Mouse (Mus musculus) spleen, adult 2 months (tissue): ENCODE data around the gene Bend5. TPM values are rescaled to one million over a fixed set of nuclear protein-coding genes. Genes with fewer than 3 reads are reported as not detected.

Source experiments
- DNase-seq, 2 experiments: peaks; one replicate each; pipeline versions ENCODE4 v3.0.0 to v3.0.0-alpha.2; 2012 to 2021; ENCODE audit warnings: low spot score in 2 of 2, low read depth in 1 of 2
- H3K27ac ChIP-seq: fragments of 200-500 bp; 2 replicates; pipeline ENCODE4 v1.5.1; 2012; ENCODE audit warnings: low read length, inconsistent platforms; ENCODE audit not compliant: insufficient read depth
- H3K27me3 ChIP-seq: fragments of 200-500 bp; 2 replicates; pipeline ENCODE4 v1.6.1; 2012; ENCODE audit warnings: mild to moderate bottlenecking, moderate library complexity, low read length, inconsistent platforms; ENCODE audit not compliant: control insufficient read depth, insufficient read depth
- H3K36me3 ChIP-seq: fragments of 200-500 bp; 2 replicates; pipeline ENCODE4 v1.6.1; 2012; ENCODE audit warnings: mild to moderate bottlenecking, low read length, inconsistent platforms; ENCODE audit not compliant: control insufficient read depth, insufficient read depth
- H3K4me1 ChIP-seq: fragments of 200-500 bp; 2 replicates; pipeline ENCODE4 v1.6.1; 2011; ENCODE audit warnings: inconsistent platforms; ENCODE audit not compliant: control insufficient read depth, insufficient read depth, insufficient read length
- H3K4me3 ChIP-seq: fragments of 200-500 bp; 2 replicates; pipeline ENCODE4 v1.5.1; 2011; ENCODE audit warnings: mild to moderate bottlenecking, inconsistent platforms; ENCODE audit not compliant: insufficient read depth, insufficient read length; ENCODE audit errors: extremely low read depth
- CTCF ChIP-seq: fragments of 200-500 bp; IDR thresholded peaks from 2 replicates; pipeline ENCODE4 v1.5.1; 2011; ENCODE audit warnings: mild to moderate bottlenecking, inconsistent platforms; ENCODE audit not compliant: insufficient read depth, insufficient read length, insufficient replicate concordance; ENCODE audit errors: extremely low read depth
- POLR2A ChIP-seq: fragments of 200-500 bp; IDR thresholded peaks from 2 replicates; pipeline ENCODE4 v1.6.1; 2011; ENCODE audit warnings: low read depth, low read length, inconsistent platforms
- WGBS: fragments of 180-500 bp; shearing (Covaris S2); methylation state at CpG from one replicate; pipeline ENCODE4 v1.1.7; 2018; 5-methylcytosine and 5-hydroxymethylcytosine counted together
- polyA plus RNA-seq: library from polyadenylated mRNA; depleted of rRNA; stranded (reverse); fragments of >200 nt; gene quantifications from 2 replicates; pipeline ENCODE4 v1.2.3, GENCODE M21; 2012

The Bend5 gene
- polyA plus RNA-seq, 1 experiment, result 25.2 TPM

DNA sequence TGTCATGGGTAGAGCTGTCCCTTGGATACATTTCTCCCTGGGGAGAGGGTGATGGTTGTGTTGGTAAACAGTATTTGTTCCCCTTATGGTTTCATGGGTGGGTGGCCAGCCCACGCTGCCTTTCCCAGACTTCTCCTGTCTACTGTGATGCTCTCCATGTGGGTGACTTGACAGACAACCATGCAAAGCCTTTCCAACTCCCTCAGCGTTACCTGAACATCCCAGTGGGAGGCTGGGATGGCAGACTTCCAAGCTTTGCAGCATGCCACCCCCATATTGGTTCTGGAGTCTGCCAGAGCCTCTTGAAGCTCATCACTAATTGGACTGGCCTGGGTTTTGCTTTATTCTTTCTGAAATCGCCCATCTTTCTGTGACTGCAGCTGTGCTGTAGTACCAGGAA lies 83.9 kb downstream of the Bend5 start:
- Histone ChIP-seq H3K36me3 (no peaks in the 10 kb centered on the region), H3K27ac (no peak overlapping the region), H3K27me3 (no peaks in the 10 kb centered on the region), H3K4me1 (no peaks in the 10 kb centered on the region), H3K4me3 (no peak overlapping the region)
- DNase-seq, result no peak
- TF ChIP-seq CTCF (no peak), POLR2A (no peak)
- 69% methylated on average over 3 of the region's 3 CpGs for WGBS

DNA sequence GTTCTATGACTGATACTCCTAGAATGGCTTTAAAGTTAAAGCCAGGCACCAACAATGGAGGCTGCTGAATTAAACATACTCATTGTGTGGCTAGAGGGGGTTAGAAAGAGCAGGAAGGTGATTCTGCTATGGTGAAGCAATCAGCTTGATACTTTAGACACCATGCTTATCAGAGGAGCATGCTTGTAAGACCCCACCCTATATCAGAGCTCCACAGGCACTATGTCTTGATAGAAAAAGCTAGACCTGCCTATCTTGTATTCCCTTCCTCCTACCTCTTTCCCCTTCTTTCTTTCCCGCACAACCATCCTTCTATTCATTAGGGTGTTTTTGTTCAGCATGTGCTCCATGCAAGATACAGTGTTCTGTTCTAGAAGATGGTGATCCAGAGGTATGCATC lies 86.6 kb downstream of the Bend5 start:
- WGBS, result 96% methylated on average over 1 of the region's 1 CpGs
- DNase-seq, result no peak
- no peak overlapping the region for H3K27ac ChIP-seq

DNA sequence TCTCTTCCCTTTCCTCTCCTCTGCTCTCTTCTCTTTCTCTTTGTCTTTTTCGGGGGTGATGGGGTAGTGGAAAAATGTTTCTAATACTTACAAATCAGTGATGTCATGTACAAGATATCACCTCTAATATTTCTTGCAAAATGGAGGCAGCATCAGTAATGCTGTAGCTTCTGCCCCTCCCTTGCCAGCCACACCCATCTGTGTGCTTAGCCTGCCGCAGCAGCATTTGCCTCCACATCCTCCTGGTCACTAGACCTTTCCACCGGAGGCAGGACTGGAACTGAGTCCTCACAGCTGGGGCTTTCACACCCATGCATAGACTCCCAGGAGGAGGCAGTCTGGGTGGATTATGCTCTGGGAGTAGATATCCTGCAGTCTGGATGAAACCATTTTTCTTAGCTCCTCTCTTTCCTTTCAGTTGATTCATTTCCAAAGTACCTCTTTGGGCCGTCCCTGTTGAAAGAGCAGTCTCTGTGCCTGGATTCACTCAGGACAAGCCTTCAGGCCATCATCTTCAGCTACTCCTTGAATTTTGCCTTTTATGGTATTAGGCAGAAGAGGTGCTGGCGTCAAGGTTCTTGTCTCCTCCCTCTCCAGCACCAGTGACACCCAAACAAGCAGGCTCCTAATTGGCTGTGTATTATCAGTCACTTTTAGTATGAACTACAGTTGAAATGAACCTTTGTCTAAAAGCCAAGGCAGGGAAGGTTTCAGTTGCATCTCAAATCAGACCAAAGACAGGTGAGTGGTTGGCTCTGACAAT lies 88.3 kb downstream of the Bend5 start:
- no peak for TF ChIP-seq CTCF
- TF ChIP-seq POLR2A, result no peak
- no peak overlapping the region for H3K4me3 ChIP-seq
- H3K27ac ChIP-seq, result no peak overlapping the region
- H3K27me3 ChIP-seq, result no peaks in the 10 kb centered on the region
- no peaks in the 10 kb centered on the region for H3K4me1 ChIP-seq
- 71% methylated on average over 5 of the region's 5 CpGs for WGBS
- H3K36me3 ChIP-seq, result no peaks in the 10 kb centered on the region
- DNase-seq, result no peak

More for the DNA sequence above, 86.6 kb downstream of the Bend5 start:
- H3K4me1 ChIP-seq, result no peaks in the 10 kb centered on the region
- H3K4me3 ChIP-seq, result no peak overlapping the region
- H3K36me3 ChIP-seq, result no peaks in the 10 kb centered on the region
- no peaks in the 10 kb centered on the region for H3K27me3 ChIP-seq
- no peak for TF ChIP-seq POLR2A
- TF ChIP-seq CTCF, result no peak

GRCm38 (mm10) chr4:111504952-111505351 lies 90.1 kb downstream of the Bend5 start:
- Histone ChIP-seq H3K36me3 (no peaks in the 10 kb centered on the region), H3K4me3 (no peak overlapping the region), H3K27ac (no peak overlapping the region), H3K27me3 (no peaks in the 10 kb centered on the region), H3K4me1 (no peaks in the 10 kb centered on the region)
- no peak for DNase-seq
- WGBS, result 83% methylated on average over 2 of the region's 2 CpGs
- TF ChIP-seq CTCF (no peak), POLR2A (no peak)
